Mouse (Mus musculus): Measurements from ENCODE around the gene Lrp2.

GRCm38 (mm10) chr2:69578206-69578605 is 7.7 kb downstream of the Lrp2 start:
- TF ChIP-seq CTCF (IDR thresholded peaks at IDR 0.05; ENCODE audit: borderline replicate concordance, control insufficient read depth, extremely low read depth, insufficient read depth, low read length, poor library complexity) (no peak), POLR2A (IDR thresholded peaks at IDR 0.05; ENCODE audit: control insufficient read depth, extremely low read depth, insufficient read depth, low read length, poor library complexity) (no peak)
